Mouse (Mus musculus) G1E (cell line): ENCODE data around the gene Alg9. TPM values are rescaled to one million over a fixed set of nuclear protein-coding genes. Genes with fewer than 3 reads are reported as not detected.
A peak's percentile ranks its signal among the peaks of the same experiment; 100 is the strongest.

ENCODE experiments used
- ATAC-seq: 2 replicates; pipeline ENCODE4 v1.8.0; 2016; ENCODE audit warnings: mild to moderate bottlenecking; ENCODE audit not compliant: insufficient number of reproducible peaks, poor library complexity, low FRiP score, severe bottlenecking; ENCODE audit errors: extremely low read depth
- DNase-seq: peaks from one replicate; pipeline ENCODE4 v3.0.0; 2012; ENCODE audit warnings: low spot score
- H3K27me3 ChIP-seq: 2 replicates; pipeline ENCODE4 v1.6.1; 2012; ENCODE audit warnings: mild to moderate bottlenecking, low read length, inconsistent platforms; ENCODE audit not compliant: insufficient read depth
- H3K36me3 ChIP-seq: replicated peaks from 2 replicates; pipeline ENCODE3; 2012; ENCODE audit warnings: mild to moderate bottlenecking, inconsistent platforms
- H3K4me1 ChIP-seq: 2 replicates; pipeline ENCODE4 v1.6.1; 2012; ENCODE audit warnings: low read depth, low read length, inconsistent platforms, mixed read lengths; ENCODE audit not compliant: insufficient read depth
- H3K4me3 ChIP-seq: 2 replicates; pipeline ENCODE4 v1.5.1; 2012; ENCODE audit warnings: low read depth, mild to moderate bottlenecking, inconsistent platforms, low read length, moderate library complexity, mixed read lengths
- H3K9me3 ChIP-seq: replicated peaks from 2 replicates; pipeline ENCODE4 v1.6.1; 2012; ENCODE audit warnings: inconsistent platforms
- CTCF ChIP-seq: IDR thresholded peaks from 2 replicates; pipeline ENCODE4 v1.5.1; 2012; ENCODE audit warnings: low read depth, low read length, inconsistent platforms, mixed read lengths
- GATA1 ChIP-seq: IDR thresholded peaks from 2 replicates; pipeline ENCODE4 v1.6.1; 2012; ENCODE audit warnings: borderline replicate concordance, low read length, inconsistent platforms, mixed read lengths
- GATA2 ChIP-seq: IDR thresholded peaks from 2 replicates; pipeline ENCODE4 v1.6.1; 2012; ENCODE audit warnings: low read depth, low read length, inconsistent platforms, borderline replicate concordance
- POLR2AphosphoS5 ChIP-seq: IDR thresholded peaks from 2 replicates; pipeline ENCODE4 v1.6.1; 2012; ENCODE audit warnings: low read depth, low read length, inconsistent platforms; ENCODE audit not compliant: insufficient replicate concordance
- TAL1 ChIP-seq: conservative IDR thresholded peaks from 2 replicates; pipeline ENCODE4 v1.6.1; 2012; ENCODE audit warnings: low read depth, low read length, inconsistent platforms, mixed read lengths
- polyA plus RNA-seq: library from polyadenylated mRNA; stranded (reverse); fragments of >175 nt; gene quantifications from 2 replicates; pipeline ENCODE4 v1.2.3, GENCODE M21; 2012
- total RNA-seq, 2 experiments: library from RNA; stranded (forward) in 1 of 2; stranded (reverse) in 1 of 2; fragments of 200-1000 nt in 1 of 2; fragments of >200 nt in 1 of 2; fragmentation: Nextera tagmentation in 1 of 2; gene quantifications; 2 replicates each; pipeline ENCODE4 v1.2.3; 2014 to 2017

The Alg9 gene
- total and polyA plus RNA-seq, 3 experiments: 14.8 to 35.3 (median 21.9) TPM

GRCm38 (mm10) chr9:50753947-50754346 lies 20.9 kb upstream of the Alg9 start:
- DNase-seq: no peak
- H3K4me1 ChIP-seq: no peaks in the 10 kb centered on the region
- TF ChIP-seq GATA1: no peak
- no peak for TF ChIP-seq GATA2
- TF ChIP-seq TAL1: no peak
- TF ChIP-seq POLR2AphosphoS5: no peak
- TF ChIP-seq CTCF: no peak
- H3K36me3 ChIP-seq: no peaks in the 10 kb centered on the region
- no peak overlapping the region for H3K4me3 ChIP-seq
- no peaks in the 10 kb centered on the region for H3K9me3 ChIP-seq
- H3K27me3 ChIP-seq: peaks cover 31% of the 10 kb centered on the region
- ATAC-seq: no peak

DNA sequence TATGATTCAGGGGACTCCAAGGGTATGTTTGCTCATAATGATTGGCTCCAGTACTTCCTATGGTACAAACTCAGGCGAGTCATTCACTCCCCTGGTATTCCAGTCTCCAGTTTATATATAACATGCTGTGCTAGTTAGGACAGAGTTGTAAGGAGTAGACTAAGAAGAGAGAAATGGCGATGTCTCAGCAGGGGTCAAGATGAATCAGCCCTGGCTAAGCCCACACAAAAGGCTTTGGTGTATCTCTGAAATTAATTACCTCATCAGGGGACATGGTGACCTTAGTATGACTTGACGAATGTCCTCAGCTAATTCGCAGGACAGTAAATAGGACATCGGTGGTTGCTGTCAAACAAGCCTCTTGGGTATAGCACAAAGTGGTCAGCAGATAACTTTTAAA lies 18.1 kb upstream of the Alg9 start:
- ATAC-seq (no peak), DNase-seq (no peak)
- TF ChIP-seq GATA1 (no peak), GATA2 (no peak), CTCF (no peak), TAL1 (no peak), POLR2AphosphoS5 (no peak)
- Histone ChIP-seq H3K27me3 (peaks cover 24% of the 10 kb centered on the region), H3K9me3 (no peaks in the 10 kb centered on the region), H3K36me3 (no peaks in the 10 kb centered on the region), H3K4me3 (no peak overlapping the region), H3K4me1 (no peaks in the 10 kb centered on the region)

DNA sequence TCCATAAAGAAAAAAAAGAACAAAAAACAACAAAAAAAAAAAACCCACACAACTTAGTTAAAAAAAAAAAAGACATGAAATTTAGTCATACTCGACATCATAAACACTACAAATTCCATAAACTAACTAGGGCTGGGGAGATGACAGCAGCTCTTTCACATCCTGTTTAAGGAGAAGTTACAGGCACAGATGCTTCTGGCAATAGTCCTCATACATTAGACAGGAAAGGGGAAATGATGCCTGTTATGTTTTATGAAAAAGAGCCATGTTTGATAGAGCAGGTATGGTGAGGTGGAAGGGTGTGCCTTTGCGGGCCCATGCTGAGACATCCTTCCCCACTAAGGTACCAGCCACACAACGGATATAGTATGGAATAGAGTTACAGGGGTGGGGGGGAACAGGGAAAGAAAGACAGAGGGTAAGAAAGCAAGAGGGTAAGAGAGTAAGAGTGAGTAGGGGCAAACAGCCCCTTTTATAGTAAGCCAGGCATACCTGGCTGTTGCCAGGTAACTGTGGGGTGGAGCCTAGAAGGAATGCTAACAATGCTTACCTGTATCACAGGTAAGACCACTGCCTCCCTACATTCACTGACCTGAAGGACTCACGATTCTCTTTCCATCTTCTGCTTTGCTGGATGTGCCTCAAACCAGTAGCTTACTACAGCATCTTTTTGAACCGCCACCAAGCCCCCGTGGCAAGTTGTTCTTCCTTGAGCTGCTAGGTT lies 13.1 kb upstream of the Alg9 start:
- DNase-seq: no peak
- TF ChIP-seq POLR2AphosphoS5 (no peak), GATA2 (no peak), TAL1 (no peak), GATA1 (no peak), CTCF (no peak)

DNA sequence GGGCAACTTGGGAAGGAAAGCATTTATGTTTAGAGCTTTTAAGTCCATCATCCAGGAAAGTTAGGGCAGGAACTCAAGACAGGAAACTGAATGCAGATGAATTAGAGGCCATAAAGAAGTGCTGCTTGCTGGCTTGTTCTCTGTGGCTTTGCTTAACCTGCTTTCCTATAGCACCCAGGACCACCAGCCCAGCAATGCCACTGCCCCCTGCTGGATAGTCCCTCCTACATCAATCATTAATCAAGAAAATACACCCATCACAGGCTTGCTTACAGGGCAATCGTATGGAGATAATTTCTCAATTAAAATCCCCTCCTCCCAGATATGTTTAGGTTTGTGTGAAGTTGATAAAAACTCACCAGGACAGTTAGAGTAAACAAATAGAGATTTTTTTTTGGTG lies 11.5 kb upstream of the Alg9 start:
- no peak overlapping the region for H3K4me3 ChIP-seq
- TF ChIP-seq GATA1: no peak
- no peak for TF ChIP-seq GATA2
- no peak for ATAC-seq
- H3K9me3 ChIP-seq: no peaks in the 10 kb centered on the region
- peaks cover 9% of the 10 kb centered on the region for H3K4me1 ChIP-seq
- H3K36me3 ChIP-seq: peaks cover 14% of the 10 kb centered on the region
- no peak for DNase-seq
- no peaks in the 10 kb centered on the region; the same call in 1 of the 2 replicates for H3K27me3 ChIP-seq

More for the DNA sequence above, 13.1 kb upstream of the Alg9 start:
- H3K4me3 ChIP-seq: no peak overlapping the region
- H3K36me3 ChIP-seq: peaks cover 14% of the 10 kb centered on the region
- H3K9me3 ChIP-seq: no peaks in the 10 kb centered on the region
- no peak for ATAC-seq
- H3K27me3 ChIP-seq: no peaks in the 10 kb centered on the region; the same call in 1 of the 2 replicates
- peaks cover 2% of the 10 kb centered on the region; the same call in 1 of the 2 replicates for H3K4me1 ChIP-seq

GRCm38 (mm10) chr9:50767531-50768106 lies 7.2 kb upstream of the Alg9 start:
- no peak for ATAC-seq
- no peak for DNase-seq

GRCm38 (mm10) chr9:50768107-50769002 lies 6.5 kb upstream of the Alg9 start, which contains the start of gene Fdxacb1:
TSS of gene Fdxacb1 (plus strand) at chr9:50768236.
- ATAC-seq: peak; percentile 89

More at GRCm38 (mm10) chr9:50767531-50768106, 7.2 kb upstream of the Alg9 start:
- Histone ChIP-seq H3K4me3 (peak overlapping the region; percentile 74), H3K36me3 (peaks cover 42% of the 10 kb centered on the region), H3K4me1 (peaks cover 35% of the 10 kb centered on the region), H3K27me3 (no peaks in the 10 kb centered on the region), H3K9me3 (no peaks in the 10 kb centered on the region)
- TF ChIP-seq POLR2AphosphoS5 (0 out of 2 replicates have a peak, but pooled peaks have one; percentile 26), GATA2 (no peak)

More at GRCm38 (mm10) chr9:50768107-50769002, 6.5 kb upstream of the Alg9 start, which contains the start of gene Fdxacb1:
- TF ChIP-seq GATA2: no peak
- TF ChIP-seq POLR2AphosphoS5: 0 out of 2 replicates have a peak, but pooled peaks have one; percentile 2
- TF ChIP-seq GATA1: no peak
- no peak for TF ChIP-seq TAL1
- peak; percentile 45; the same call in 1 of the 2 replicates for TF ChIP-seq CTCF
- Histone ChIP-seq H3K4me1 (peaks cover 36% of the 10 kb centered on the region), H3K27me3 (no peaks in the 10 kb centered on the region), H3K4me3 (peak within 1 kb of the TSS; percentile 74), H3K9me3 (no peaks in the 10 kb centered on the region), H3K36me3 (peaks cover 41% of the 10 kb centered on the region)
- DNase-seq: peak; percentile 65
